Mouse (Mus musculus) liver, postnatal 0 days (tissue): ENCODE measurements around the gene Dync1i2. TPM values are rescaled to one million over a fixed set of nuclear protein-coding genes. Genes with fewer than 3 reads are reported as not detected.
A peak's percentile ranks its signal among the peaks of the same experiment; 100 is the strongest.

ENCODE experiments used
- ATAC-seq: fragments of 200-750 bp; cut with Nextera tagmentation; 2 replicates; pipeline ENCODE4 v1.8.0; 2017; ENCODE audit warnings: mild to moderate bottlenecking, moderate library complexity
- DNase-seq: peaks from one replicate; pipeline ENCODE4 v3.0.0-alpha.2; 2016
- H3K27ac ChIP-seq: fragments of 300-500 bp; sonication (generic); 2 replicates; pipeline ENCODE4 v1.5.1; 2014; ENCODE audit warnings: antibody characterized with exemption, moderate library complexity, mild to moderate bottlenecking, low read depth
- H3K27me3 ChIP-seq: fragments of 300-500 bp; sonication (generic); 2 replicates; pipeline ENCODE4 v1.6.1; 2014; ENCODE audit warnings: low read length, control low read depth, mixed read lengths; ENCODE audit not compliant: insufficient read depth
- H3K36me3 ChIP-seq: fragments of 300-500 bp; sonication (generic); replicated peaks from 2 replicates; pipeline ENCODE4 v1.6.1; 2014; ENCODE audit warnings: mild to moderate bottlenecking, control low read depth, low read length, moderate library complexity, mixed read lengths; ENCODE audit not compliant: insufficient read depth
- H3K4me1 ChIP-seq: fragments of 300-500 bp; sonication (generic); 2 replicates; pipeline ENCODE4 v1.6.1; 2014; ENCODE audit warnings: antibody characterized with exemption, mild to moderate bottlenecking, control low read depth; ENCODE audit not compliant: insufficient read depth
- H3K4me2 ChIP-seq: fragments of 300-500 bp; sonication (generic); 2 replicates; pipeline ENCODE4 v1.6.1; 2014; ENCODE audit warnings: low read depth, mild to moderate bottlenecking, low read length, moderate library complexity, mixed read lengths
- H3K4me3 ChIP-seq: fragments of 300-500 bp; sonication (generic); 2 replicates; pipeline ENCODE4 v1.5.1; 2014; ENCODE audit warnings: low read depth, low read length
- H3K9ac ChIP-seq: fragments of 300-500 bp; sonication (generic); replicated peaks from 2 replicates; pipeline ENCODE4 v1.6.1; 2014; ENCODE audit warnings: mild to moderate bottlenecking, moderate library complexity
- H3K9me3 ChIP-seq: fragments of 300-500 bp; sonication (generic); 2 replicates; pipeline ENCODE4 v1.6.1; 2016; ENCODE audit warnings: mild to moderate bottlenecking, control low read depth, low read length, mixed read lengths
- CTCF ChIP-seq: sonication (generic); IDR thresholded peaks from 2 replicates; pipeline ENCODE4 v1.5.1; 2016; ENCODE audit warnings: antibody characterized with exemption, low read depth
- EP300 ChIP-seq: IDR thresholded peaks from 2 replicates; pipeline ENCODE4 v1.6.1; 2016; ENCODE audit warnings: antibody characterized with exemption, low read depth, mild to moderate bottlenecking
- WGBS: fragments of 180-500 bp; shearing (Covaris S2); extraction: QIAGEN DNeasy Blood & Tissue Kit; methylation state at CpG from one replicate; pipeline ENCODE4 v1.1.7; 2014; ENCODE audit not compliant: insufficient replicate concordance; 5-methylcytosine and 5-hydroxymethylcytosine counted together
- polyA plus RNA-seq: library from polyadenylated mRNA; unstranded; fragments of >200 nt; fragmentation: Nextera tagmentation; extraction: Ambion mirVana; gene quantifications from 2 replicates; pipeline ENCODE4 v1.2.1, GENCODE M21; 2015

Gene Dync1i2
- polyA plus RNA-seq: 20.9 and 21.5 TPM in 2 replicates

DNA sequence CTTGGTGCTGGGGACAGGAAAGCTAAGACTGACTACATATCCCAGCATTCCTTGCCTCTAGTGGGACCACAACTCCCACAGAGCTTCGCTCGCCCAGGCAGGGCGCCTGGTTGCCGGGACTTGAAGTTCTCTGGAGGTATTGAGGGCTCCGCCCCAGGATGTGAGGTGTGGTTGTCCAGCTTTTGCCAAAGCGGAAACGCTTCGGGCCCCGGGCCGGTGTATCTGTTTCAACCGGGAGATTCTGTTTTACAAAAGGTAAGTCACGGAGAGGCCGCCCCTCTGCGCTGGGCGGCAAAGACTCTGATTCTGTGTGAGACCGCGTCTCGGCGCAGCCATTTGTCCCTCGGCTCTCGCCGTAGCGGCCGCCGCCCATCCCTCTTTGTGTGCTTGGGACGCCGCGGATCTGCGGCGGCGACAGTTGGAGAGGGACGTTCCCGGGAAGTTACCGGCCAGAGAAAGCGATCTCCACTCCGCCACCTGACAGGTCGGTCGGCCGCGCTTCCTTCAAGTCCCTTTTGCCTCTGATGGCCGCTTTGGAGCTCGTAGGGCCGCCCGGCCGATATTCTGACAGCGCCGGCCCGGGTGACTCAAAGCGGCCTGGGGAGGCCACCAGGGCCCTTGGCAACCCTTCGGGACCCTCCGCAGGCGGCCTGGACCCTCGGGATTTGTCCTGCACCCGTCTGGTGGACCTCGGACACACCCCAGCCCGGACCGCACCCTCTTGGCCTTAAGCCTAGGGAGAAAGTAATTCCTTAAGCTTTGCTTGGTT, at the start of gene Dync1i2:
TSS of gene Dync1i2 (plus strand) at position 116 of the 769 bp plus-strand sequence.
- Histone ChIP-seq H3K9ac (peak within 1 kb of the TSS; percentile 95), H3K4me1 (peaks cover 3% of the 10 kb centered on the region; the same call in 1 of the 2 replicates), H3K4me2 (peak within 1 kb of the TSS; percentile 76), H3K27ac (peak within 1 kb of the TSS; percentile 80), H3K27me3 (no peaks in the 10 kb centered on the region), H3K36me3 (peaks cover 5% of the 10 kb centered on the region; the same call in 1 of the 2 replicates), H3K4me3 (peak within 1 kb of the TSS; percentile 95), H3K9me3 (no peaks in the 10 kb centered on the region)
- WGBS: under 1% methylated on average over 57 of the region's 57 CpGs
- peak; percentile 90 for DNase-seq
- TF ChIP-seq CTCF: no peak
- peak; percentile 71 for TF ChIP-seq EP300
- peak; percentile 100 for ATAC-seq

DNA sequence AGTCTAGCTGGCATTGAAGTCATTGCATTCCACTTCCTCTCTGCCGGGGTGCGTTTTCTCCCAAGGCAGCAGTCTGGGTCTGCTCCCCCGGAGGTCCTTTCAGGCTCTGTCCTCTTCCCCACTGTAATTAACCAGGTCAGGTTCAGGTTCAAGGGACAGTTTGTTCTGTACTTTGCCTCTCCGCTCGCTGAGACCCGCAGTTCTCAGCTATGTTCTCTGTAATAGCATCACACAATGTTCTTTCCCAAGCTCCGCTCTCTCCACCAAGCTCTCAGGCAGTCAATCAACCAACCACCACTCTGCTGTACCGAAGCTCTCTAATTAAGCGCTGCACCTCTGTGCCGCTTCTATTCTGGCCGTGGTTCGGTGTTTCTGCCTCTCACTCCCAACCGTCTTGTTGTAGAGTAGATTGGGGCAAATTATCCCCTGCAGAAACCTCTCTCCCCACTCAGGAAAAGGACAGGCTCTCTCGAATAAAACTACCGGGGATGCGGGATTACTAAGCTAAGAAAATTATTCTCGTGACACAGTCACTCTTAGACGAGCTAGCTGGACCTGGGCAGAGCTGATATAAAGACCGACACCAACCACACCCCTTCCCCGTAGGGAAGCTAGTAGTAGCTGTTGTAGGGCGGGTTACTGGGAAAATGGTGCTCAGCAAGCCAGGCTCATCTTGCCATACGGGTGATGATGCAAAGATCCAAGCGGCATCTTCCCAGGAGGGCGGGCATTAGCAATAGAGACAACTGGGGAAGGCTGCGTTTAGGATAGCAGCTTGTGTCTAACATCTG, 48.5 kb upstream of the Dync1i2 start:
- Histone ChIP-seq H3K4me3 (no peak overlapping the region), H3K4me2 (no peak overlapping the region), H3K9me3 (no peaks in the 10 kb centered on the region), H3K27ac (no peak overlapping the region), H3K4me1 (no peaks in the 10 kb centered on the region), H3K36me3 (no peaks in the 10 kb centered on the region), H3K27me3 (no peaks in the 10 kb centered on the region), H3K9ac (no peak overlapping the region)
- DNase-seq: no peak
- WGBS: 67% methylated on average over 25 of the region's 25 CpGs
- TF ChIP-seq EP300 (no peak), CTCF (no peak)
- ATAC-seq: no peak

DNA sequence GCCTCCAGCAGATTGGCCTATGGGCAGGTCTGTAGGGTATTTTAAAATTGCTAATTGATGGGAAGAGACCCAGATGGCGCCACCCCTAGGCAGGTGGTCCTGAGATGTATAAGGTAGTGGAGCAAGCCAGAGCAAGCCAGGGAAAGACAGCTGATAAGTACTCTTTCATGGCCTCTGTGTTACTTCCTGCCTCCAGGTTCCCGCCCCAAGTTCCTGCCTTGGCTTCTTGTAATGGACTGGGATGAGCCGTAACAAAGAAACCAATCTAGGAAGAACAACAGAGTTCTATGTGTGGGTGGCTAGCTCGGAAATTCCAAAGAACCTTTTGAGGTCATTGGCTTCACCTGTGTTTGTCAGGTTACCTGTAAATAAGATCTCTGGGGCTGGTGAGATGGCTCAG, 44.3 kb upstream of the Dync1i2 start:
- Histone ChIP-seq H3K27me3 (no peaks in the 10 kb centered on the region), H3K9ac (no peak overlapping the region), H3K4me3 (no peak overlapping the region), H3K27ac (no peak overlapping the region), H3K9me3 (no peaks in the 10 kb centered on the region), H3K4me1 (no peaks in the 10 kb centered on the region), H3K36me3 (no peaks in the 10 kb centered on the region), H3K4me2 (no peak overlapping the region)
- TF ChIP-seq EP300 (no peak), CTCF (no peak)
- 66% methylated on average over 4 of the region's 4 CpGs for WGBS
- ATAC-seq (no peak), DNase-seq (no peak)

DNA sequence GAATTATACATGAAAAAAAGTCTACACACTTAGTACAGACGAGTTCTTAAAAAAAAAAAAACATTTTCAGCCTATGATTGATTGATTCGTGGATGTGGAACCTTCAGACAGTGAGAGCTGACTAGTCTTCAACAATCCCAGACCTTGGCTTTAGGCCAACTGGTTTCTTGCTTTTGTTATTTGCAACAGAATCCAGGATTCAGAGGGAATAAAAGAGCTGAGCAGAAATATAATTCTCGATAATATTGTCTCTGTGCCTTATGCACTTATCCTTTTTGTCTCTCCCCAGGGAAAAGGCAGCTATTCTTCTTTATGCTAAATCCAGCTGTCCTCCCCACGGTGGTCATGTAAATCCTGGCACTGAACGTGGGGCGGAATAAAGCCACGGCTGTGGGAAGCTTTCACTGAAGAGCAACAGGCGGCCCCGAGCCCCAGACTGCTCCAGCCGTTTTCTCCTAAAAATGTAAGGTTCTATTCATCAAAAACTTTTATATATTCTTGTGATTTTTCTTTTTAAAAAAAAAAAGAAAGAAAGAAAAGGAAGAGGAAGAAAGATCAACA, 43.0 kb upstream of the Dync1i2 start:
- 72% methylated on average over 10 of the region's 10 CpGs for WGBS
- H3K4me3 ChIP-seq: no peak overlapping the region
- H3K27me3 ChIP-seq: no peaks in the 10 kb centered on the region
- no peaks in the 10 kb centered on the region for H3K36me3 ChIP-seq
- DNase-seq (no peak), ATAC-seq (no peak)
- H3K4me2 ChIP-seq: no peak overlapping the region
- no peak overlapping the region for H3K9ac ChIP-seq
- H3K4me1 ChIP-seq: no peaks in the 10 kb centered on the region
- no peak for TF ChIP-seq CTCF
- TF ChIP-seq EP300: no peak
- no peaks in the 10 kb centered on the region for H3K9me3 ChIP-seq
- no peak overlapping the region for H3K27ac ChIP-seq

DNA sequence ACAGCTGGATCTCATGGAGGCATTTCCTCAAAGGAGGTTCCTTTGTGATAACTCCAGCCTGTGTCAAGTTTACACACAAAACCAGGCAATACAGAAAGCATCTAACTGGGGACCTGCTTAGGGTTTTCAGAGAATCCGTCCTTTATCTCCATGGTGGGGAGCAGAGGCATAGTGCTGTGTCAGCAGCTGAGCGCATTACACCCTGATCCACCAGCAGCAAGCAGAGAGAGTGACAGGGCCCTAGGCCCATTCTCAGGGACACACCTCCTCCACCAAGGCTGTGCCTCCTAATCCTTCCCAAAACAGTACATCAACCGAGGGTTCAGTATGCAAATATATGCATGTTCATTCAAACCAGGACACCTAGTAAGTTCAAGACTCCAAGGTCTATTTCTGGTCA, 38.5 kb upstream of the Dync1i2 start:
- Histone ChIP-seq H3K27me3 (no peaks in the 10 kb centered on the region), H3K4me3 (no peak overlapping the region), H3K36me3 (no peaks in the 10 kb centered on the region), H3K9me3 (no peaks in the 10 kb centered on the region), H3K9ac (no peak overlapping the region), H3K4me1 (no peaks in the 10 kb centered on the region), H3K27ac (no peak overlapping the region), H3K4me2 (no peak overlapping the region)
- TF ChIP-seq CTCF: no peak
- TF ChIP-seq EP300: no peak
- ATAC-seq: no peak
- no peak for DNase-seq
- WGBS: 56% methylated on average over 3 of the region's 3 CpGs
